Mouse (Mus musculus): ENCODE measurements around the gene Irx1.

Gene Irx1

GRCm38 (mm10) chr13:71963356-71964351, at the start of gene Irx1:
TSS of gene Irx1 (minus strand) at chr13:71963723.
- peak; percentile 12 for DNase-seq (ENCODE audit: low spot score)

GRCm38 (mm10) chr13:71979932-71980655, 16.6 kb upstream of the Irx1 start:
- no peak for DNase-seq (ENCODE audit: low spot score)

- DNase-seq (ENCODE audit: low spot score) = no peak
These were observed 12.2 kb upstream of the Irx1 start for GRCm38 (mm10) chr13:71975753-71976152.

GRCm38 (mm10) chr13:71968286-71968685, 4.8 kb upstream of the Irx1 start:
- DNase-seq (ENCODE audit: low spot score) = no peak

GRCm38 (mm10) chr13:71967341-71968250, 4.1 kb upstream of the Irx1 start:
- no peak for DNase-seq (ENCODE audit: low spot score)

- no peak for DNase-seq (ENCODE audit: low spot score)
These were observed 3.1 kb upstream of the Irx1 start for GRCm38 (mm10) chr13:71966631-71967030.

GRCm38 (mm10) chr13:71964366-71964765, 843 bp upstream of the Irx1 start:
- no peak for DNase-seq (ENCODE audit: low spot score)

- peak; percentile 13 for DNase-seq (ENCODE audit: low spot score)
These were observed 715 bp downstream of the Irx1 start for GRCm38 (mm10) chr13:71962661-71963355.

GRCm38 (mm10) chr13:71961891-71962660, 1.4 kb downstream of the Irx1 start:
- DNase-seq (ENCODE audit: low spot score) = no peak

- DNase-seq (ENCODE audit: low spot score) = no peak
These were observed 2.4 kb downstream of the Irx1 start for GRCm38 (mm10) chr13:71960846-71961735.

GRCm38 (mm10) chr13:71960277-71960672, 3.2 kb downstream of the Irx1 start:
- no peak for DNase-seq (ENCODE audit: low spot score)

GRCm38 (mm10) chr13:71959361-71960276, 3.9 kb downstream of the Irx1 start:
- DNase-seq (ENCODE audit: low spot score) = no peak

- DNase-seq (ENCODE audit: low spot score) = peak; percentile 9
These were observed 4.9 kb downstream of the Irx1 start for GRCm38 (mm10) chr13:71958651-71959050.

- DNase-seq (ENCODE audit: low spot score) = no peak
These were observed 5.6 kb downstream of the Irx1 start for GRCm38 (mm10) chr13:71957811-71958351.

- DNase-seq (ENCODE audit: low spot score) = no peak
These were observed 6.4 kb downstream of the Irx1 start for GRCm38 (mm10) chr13:71957147-71957546.

GRCm38 (mm10) chr13:71956481-71956880, 7.0 kb downstream of the Irx1 start:
- DNase-seq (ENCODE audit: low spot score) = no peak

GRCm38 (mm10) chr13:71951966-71952365, 11.6 kb downstream of the Irx1 start:
- no peak for DNase-seq (ENCODE audit: low spot score)

- no peak for DNase-seq (ENCODE audit: low spot score)
These were observed 13.7 kb downstream of the Irx1 start for GRCm38 (mm10) chr13:71949859-71950258.
